Mouse (Mus musculus): ENCODE measurements around the gene Smc3.
A peak's percentile ranks its signal among the peaks of the same experiment; 100 is the strongest.

Smc3 gene

DNA sequence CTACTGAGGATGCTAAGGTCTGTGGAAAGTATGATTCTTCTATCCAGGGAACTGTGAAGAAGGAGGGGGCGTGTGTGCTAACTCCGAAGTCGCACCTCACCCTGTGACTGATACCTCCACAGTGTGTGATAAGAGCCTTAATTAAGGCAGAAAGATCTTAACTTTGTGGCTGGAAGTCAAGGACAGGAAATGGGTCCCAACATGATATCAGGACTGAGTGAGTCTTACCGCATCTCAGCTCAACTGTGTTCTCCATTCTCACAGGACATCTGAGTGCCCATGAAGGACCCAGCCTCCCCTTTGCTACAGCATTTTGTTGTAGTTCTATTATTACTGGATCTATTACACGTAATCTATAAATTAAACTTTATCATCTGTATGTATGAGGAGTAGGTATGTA is 57.2 kb downstream of the Smc3 start:
- DNase-seq: no peak

- DNase-seq: no peak
Measured at GRCm38 (mm10) chr19:53660722-53661420, 60.7 kb downstream of the Smc3 start.

- no peak for DNase-seq
Measured at GRCm38 (mm10) chr19:53661938-53662722, 61.9 kb downstream of the Smc3 start.

DNA sequence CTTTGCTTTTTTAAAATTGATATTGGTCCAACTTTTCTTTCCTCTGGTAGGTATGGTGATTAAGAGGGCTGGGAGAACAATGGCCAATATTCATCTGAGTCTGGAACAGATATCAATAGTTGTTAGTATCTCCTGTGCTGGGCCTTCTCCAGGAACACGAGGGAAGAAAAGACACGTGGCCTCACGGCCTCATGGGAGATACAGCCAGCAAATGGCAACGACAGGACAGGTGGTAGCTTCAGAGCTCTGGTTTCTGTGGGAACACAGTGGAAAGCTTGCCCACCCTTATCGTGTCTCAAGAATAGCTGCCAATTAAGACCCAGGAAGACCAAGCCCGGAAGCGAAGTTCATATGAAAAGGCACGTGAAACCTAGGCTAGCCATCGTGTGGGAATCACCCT is 64.6 kb downstream of the Smc3 start:
- no peak for DNase-seq

GRCm38 (mm10) chr19:53665391-53665790 is 65.2 kb downstream of the Smc3 start:
- DNase-seq: no peak

- no peak for DNase-seq
Measured at GRCm38 (mm10) chr19:53666708-53667107, 66.5 kb downstream of the Smc3 start.

DNA sequence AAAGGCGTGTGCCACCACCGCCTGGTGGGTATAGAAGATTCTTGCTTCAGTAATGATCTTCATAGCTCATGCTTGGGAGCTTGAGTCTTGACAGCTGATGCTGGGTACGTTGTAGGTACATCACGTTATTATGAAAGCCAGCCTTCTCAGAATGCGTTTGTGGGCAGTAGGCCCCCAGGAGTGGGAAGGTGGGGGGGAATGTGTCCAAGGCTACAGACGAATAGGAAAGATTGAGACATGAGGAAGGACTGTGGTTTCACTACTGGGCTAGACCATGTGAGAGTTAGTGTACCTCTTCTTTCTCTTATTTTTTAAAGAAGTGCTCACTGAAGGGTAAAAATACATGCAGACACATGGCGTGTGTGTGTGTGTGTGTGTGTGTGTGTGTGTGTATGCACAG is 68.6 kb downstream of the Smc3 start:
- no peak for DNase-seq

GRCm38 (mm10) chr19:53670625-53671141 is 70.5 kb downstream of the Smc3 start:
- no peak for DNase-seq

DNA sequence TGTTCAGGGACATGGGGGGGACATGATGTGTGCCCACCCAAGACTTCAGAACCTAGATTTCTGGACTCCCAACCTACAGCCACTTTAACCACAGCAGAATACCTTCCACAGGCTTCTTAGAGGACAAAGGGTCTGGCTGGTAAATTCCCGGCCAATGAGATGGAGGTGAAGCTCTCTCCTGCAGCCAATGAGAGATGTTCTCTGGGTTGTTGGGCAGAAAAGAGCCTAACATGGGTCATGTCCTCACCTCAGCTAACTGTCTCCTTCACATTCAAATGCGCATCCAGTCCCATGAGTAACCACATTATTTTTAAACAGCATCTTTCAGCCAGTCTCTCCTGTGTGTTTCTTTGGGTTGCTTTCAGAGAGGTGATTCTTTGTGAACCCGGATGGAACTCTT is 71.2 kb downstream of the Smc3 start:
- no peak for DNase-seq

DNA sequence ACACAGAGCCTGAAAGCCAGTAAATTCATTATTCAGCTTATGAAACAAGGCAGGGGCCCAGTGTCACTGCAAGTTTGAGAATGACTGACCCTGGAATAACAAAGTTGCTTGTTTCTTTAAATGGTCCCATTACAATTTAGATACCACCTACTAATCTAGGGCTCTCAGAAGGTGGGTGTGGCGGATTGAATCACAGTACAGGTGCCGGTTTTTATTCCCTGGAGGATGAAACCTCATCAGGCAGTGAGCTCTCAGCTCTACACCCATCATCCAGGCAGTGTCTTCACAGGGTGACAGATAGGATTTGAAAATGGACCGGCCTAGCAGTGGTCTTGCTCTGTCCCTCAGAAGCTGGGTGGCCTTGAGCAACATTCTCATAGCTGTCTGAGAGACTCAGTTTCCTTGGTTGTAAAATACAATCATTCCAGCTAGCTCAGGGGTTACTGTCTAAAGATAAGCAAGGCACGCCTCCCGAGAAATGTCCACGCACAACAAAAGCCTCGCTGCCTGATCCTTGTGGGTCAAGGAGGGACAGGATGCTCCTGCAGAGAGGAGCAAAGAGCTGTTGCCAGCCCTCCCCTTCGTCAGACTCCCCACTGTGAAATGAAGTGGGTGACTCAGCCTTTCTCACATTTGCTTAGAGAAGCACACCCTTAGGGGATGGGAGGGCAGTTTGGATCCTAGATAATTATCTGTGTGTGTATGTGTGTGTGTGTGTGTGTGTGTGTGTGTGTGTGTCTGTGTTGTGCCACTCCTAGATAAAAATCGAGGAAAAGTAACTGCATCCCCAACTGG is 74.1 kb downstream of the Smc3 start:
- no peak for DNase-seq

- DNase-seq: no peak
Measured at GRCm38 (mm10) chr19:53676228-53676627, 76.0 kb downstream of the Smc3 start.

DNA sequence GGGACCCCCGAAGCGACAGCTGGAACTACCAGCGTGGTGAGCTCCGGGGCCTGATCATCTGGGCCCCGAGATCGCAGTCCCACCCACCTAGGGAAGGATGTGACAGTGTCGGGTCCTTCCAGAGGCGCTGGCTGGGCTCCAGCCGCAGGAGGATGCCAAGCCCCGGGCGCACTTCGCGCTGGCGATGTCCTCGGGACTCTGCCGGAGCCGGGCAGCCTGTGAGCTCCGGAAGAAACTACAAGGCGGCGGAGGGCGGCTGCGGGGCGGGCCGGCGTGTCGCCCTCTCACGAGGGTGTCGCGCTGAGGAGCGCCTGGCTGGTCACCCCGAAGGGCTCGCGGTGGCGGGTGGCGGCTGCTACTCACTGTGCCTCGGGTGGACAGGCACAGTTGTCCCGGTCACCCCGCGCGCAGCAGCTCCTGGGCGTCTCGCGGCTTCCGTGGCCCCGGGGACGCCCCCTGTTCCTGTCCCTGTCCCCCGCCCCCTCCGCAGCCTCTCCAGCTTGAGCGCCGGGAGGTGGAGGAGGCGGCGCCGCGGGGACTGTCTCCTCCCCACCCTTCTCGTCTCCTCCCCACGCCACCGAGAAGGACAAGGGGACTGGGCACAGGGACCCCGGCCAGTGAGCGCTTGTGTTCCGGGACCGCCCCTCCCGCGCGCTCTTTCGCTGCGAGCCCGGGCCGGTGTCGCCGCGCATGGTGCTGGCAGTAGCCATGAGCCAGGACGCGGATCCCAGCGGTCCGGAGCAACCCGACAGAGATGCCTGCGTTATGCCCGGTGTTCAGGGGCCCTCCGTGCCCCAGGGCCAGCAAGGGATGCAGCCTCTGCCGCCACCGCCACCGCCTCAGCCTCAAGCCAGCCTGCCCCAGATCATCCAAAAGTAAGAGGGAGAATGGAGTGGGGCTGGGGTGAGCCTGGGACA is 76.8 kb downstream of the Smc3 start, which contains the start of gene Rbm20:
Gene Rbm20, plus strand, starts transcription at position 589 of the 917 bp plus-strand sequence.
- DNase-seq: peak; percentile 18

DNA sequence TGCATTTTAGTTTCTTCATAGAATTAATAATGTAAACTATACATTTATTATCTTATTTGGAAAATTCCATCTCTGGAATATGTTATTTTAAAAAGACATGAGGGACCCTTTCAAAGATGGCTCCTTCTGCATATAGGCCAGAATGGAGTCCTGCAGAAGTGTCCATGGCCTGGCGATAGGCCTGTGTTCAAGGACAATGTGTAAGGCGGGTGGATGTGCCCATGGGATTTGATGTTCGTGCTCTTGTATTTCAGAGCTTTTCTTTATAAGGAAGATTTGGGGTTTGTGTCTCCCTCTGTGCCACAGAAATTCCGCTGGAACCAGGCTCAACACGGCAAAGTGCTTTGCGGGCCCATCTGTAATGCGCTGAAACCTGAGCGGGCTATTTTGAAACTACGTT is 79.0 kb downstream of the Smc3 start:
- DNase-seq: no peak

DNA sequence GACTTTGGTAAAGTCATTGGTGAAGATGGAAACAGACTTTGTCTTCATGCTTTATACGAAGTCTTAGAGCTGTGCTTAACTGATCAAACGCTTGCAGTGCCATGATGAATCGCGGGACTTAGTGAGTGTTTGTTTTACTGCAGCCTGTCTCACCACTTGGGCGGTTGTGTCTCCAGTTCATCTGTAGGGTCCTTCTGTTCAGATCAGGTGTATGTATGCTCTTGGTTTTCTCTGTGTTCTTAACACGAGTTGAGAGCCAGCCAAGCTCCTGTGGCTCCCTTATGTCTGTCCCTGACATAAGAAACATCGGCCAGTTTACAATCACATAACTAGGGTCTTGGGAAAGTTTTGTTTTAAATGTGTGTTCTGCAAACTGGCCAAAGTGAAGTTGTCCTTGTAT is 79.8 kb downstream of the Smc3 start:
- DNase-seq: no peak

GRCm38 (mm10) chr19:53682427-53682826 is 82.2 kb downstream of the Smc3 start:
- no peak for DNase-seq

DNA sequence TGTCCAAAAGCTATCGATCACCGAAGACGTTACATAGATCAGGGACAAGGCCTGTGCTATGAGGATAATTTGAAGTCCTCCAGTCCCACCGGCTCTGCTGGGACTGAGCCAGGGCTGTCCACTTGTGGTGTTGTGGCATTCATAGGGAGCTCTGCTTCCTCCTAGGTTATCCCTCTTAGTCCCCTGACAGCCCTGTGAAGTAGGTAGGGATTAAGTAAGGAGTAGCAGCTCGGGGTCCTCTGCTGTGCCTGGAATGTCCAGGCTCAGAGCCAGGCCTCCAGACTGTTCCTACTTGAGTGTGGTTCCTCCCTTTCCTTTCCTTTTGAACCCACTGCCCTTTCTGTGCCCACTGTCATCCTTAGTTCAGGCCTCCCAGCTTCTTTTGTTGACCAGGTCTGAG is 87.4 kb downstream of the Smc3 start:
- DNase-seq: no peak

DNA sequence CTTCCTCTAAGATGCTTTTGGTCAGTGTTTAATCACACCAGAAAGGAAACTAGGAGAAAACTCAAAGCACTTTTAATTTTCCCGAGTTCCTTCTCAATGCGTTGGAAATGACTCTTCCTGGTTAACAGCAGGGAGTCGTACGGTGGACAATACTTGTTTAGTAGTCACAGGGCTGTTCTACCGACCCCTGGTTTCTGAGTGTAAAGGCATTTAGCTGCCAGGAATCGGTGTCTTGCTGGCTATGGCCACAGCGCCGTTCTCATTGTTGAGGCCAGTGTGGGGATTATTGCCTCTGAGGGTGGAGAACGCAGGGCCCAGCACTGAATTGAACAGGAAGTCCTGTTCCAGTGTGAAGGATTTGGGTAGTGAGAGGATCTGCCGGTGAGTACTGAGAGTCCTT is 90.6 kb downstream of the Smc3 start:
- no peak for DNase-seq

DNA sequence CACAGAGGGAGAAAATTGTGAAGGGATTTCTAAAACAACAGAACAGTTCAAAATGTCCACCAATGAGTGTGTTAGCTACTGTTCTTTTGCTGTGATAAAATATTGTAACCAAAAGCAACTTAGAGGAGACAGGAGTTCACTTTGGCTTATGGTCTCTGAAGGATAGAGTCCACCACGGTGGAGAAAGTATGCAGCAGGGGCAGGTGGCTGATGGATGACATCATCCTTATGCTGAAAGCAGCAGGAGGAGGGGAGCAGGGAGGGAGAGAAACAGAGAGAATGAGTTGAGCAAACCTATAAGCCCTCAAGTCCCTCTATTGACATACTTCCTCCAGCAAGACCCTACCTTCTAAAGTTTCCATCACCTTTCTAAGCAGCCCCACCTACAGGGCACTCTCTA is 93.8 kb downstream of the Smc3 start:
- no peak for DNase-seq
